Mouse (Mus musculus): ENCODE data around the gene Lrrc8c.

Gene Lrrc8c

DNA sequence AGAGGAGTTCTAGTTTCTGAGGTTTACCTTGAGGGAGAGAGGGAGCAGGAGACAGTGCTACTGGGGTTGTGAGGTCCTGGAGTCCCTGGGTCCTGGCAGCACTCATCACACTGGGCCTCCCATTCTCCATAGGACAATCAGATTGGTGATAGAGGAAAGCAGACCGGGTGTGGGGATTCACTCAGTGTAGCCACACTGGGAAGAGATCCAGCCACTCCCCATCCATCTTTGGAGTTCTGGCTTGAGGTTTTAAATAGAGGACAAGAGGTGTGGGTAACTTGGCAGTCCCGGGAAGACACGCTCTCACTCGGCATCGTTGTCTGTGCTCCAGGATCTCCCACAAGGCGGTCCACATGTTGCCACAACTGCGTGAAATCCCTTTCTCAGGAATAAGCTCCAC lies 127.9 kb downstream of the Lrrc8c start:
- DNase-seq: no peak

GRCm38 (mm10) chr5:105648648-105649287 lies 129.6 kb downstream of the Lrrc8c start:
- DNase-seq: peak; percentile 80 to 88

DNA sequence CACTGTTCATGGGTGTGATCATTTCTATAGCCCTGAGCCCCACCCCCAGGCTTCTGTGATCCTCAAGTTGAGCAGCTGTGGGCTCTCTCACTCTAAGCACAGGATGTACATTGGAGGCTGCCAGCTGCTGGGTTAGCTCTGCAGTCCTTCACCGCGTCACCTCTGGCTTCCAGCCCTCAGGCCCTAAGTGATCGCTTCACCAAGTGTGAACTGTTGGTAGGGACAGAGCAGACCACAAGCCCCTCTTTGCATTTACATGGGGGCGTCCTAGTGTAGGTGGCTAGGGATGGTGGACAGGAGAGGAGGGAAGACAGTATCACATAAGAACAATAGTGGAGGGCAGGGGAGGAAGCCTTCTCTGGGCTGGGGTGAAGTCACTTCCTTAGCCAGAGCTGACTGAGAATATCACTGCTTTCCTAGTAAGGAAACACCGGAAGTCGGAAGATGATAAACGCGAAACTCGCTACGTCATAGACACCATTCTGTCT lies 130.4 kb downstream of the Lrrc8c start:
- DNase-seq: peak; percentile 41 to 64

DNA sequence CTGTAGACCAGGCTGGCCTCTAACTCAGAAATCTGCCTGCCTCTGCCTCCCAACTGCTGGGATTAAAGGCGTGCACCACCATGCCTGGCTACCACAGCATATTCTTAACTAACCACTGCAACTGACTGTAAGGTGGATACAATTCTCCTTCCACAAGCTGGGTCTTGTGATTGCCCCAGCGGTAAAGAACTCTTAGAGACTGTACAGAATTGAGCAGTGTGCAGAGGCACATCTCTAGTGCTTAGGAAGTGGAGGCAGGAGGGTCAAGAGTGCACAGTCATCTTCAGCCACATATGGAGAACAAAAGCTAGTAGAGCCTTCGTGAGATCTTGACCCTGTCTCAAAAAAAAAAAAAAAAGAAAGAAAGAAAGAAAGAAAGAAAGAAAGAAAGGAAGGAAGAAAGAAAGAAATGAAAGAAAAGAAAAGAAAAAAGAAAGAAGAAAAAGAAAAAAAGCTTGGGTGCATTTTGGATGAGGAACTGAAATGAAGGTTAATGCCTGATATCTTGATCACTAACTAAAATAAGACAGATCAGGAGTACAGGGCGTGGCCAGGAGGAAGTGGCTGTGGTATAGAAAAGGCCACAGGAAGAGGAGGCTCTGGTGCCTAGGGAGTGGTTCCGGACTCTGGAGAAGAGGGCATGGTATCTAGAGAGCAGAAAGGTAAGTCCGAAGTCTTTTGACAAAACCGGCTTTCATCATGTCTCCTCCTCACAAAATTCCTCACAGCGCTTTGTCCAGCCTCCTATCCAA lies 131.7 kb downstream of the Lrrc8c start:
- peak; percentile 48 to 51 for DNase-seq

DNA sequence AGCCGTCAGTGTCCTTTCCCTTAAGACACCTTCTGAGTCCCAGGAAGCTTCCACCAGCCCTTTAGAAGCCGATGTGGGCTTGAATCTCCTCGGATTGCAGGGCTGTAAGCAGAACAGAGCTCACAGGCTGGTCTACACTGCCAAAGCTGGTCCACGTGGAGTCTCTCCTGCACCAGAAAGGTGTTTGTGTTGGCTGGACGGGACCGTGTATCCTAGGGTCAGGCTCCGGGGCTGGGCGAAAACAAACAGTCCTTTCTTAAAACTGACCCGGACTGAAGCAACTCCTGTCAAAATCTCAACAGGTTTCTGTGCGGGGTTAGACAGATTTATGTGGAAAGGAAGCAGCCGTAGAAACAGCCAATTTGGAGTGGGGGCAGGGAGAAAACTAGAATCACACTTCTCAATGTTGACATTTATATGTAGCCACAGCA lies 132.4 kb downstream of the Lrrc8c start:
- DNase-seq: no peak

GRCm38 (mm10) chr5:105654237-105655063 lies 135.3 kb downstream of the Lrrc8c start:
- DNase-seq: peak; percentile 80 to 85

DNA sequence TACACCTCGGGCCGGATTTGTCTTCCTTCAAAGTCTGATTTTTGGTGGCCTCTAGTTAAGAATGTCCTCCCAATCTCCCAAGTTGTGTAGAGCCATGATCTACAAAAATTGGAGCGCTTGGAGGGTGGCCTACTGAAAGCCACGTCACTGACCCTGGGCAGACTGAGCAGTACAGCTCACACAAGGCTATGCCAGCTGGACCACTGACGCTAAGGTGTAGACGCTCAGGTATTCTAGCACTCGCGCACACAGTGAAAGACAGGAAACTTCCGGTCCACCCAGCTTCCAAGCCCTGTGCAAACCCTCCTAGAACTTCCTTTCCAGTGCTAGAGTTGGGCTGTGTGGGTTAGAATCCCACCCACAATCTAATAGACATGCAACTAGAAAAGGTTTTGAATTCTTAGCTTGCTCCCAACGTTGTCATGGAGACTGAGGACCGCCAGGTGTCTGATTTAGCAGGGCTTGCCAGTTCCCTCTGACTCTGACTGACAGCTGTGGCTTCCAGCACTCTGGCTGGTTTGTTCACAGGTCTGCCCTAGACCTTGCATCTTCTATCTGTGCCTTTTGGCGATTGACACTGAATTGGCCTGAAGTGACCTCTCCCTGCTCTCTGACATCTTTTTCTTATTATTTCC lies 136.0 kb downstream of the Lrrc8c start:
- no peak for DNase-seq

GRCm38 (mm10) chr5:105661894-105662293 lies 142.7 kb downstream of the Lrrc8c start:
- peak; percentile 34 to 42 for DNase-seq
